Mouse (Mus musculus): ENCODE results near the gene Slain1. TPM values are rescaled to one million over a fixed set of nuclear protein-coding genes. Genes with fewer than 3 reads are reported as not detected.

The Slain1 gene
- polyA plus RNA-seq, 1 experiment from 2014 or later = 1.8 TPM

DNA sequence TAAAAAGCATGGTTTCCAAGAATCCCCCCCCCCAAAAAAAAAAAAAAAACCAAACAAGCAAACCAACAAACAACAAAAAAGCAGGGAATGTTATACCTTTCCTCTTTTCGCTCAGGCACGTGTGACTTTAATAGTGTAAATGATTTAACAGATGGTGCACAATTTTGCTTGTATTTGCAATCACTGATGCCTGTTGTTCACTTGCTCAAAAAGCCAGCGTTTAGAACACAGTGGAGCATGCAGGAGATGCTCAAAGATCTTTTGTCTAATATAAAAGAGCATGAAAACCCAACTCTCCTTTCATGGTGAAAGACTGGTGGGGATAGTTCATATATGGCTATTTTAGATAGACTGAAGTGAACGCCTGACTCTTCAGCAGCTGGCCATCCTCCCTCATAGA is 726 bp upstream of the Slain1 start:
- Histone ChIP-seq H3K4me3 (ENCODE audit: low read depth, low read length) (no peak overlapping the region), H3K27me3 (replicated peaks; ENCODE audit: control insufficient read depth, insufficient read depth, low read length) (peaks cover 18% of the 10 kb centered on the region; the same call in 1 of the 2 replicates), H3K9ac (ENCODE audit: low read depth, low read length) (no peak overlapping the region), H3K9me3 (ENCODE audit: control insufficient read depth) (no peaks in the 10 kb centered on the region), H3K4me2 (replicated peaks; ENCODE audit: low read depth) (peak overlapping the region; percentile 99; the same call in 1 of the 2 replicates), H3K4me1 (replicated peaks; ENCODE audit: control insufficient read depth, insufficient read depth, low read length) (no peaks in the 10 kb centered on the region), H3K27ac (ENCODE audit: low read depth, low read length) (no peak overlapping the region), H3K36me3 (ENCODE audit: control insufficient read depth, insufficient read depth) (no peaks in the 10 kb centered on the region)
- no peak for TF ChIP-seq CTCF (IDR thresholded peaks at IDR 0.05; ENCODE audit: low read depth)
- 55% methylated on average over 4 of the region's 4 CpGs for WGBS
- no peak for ATAC-seq

- Histone ChIP-seq H3K4me1 (replicated peaks; ENCODE audit: control insufficient read depth, insufficient read depth, low read length) (no peaks in the 10 kb centered on the region), H3K9ac (ENCODE audit: low read depth, low read length) (peak overlapping the region; percentile 42), H3K27ac (ENCODE audit: low read depth, low read length) (peak overlapping the region; percentile 60), H3K4me2 (replicated peaks; ENCODE audit: low read depth) (peak overlapping the region; percentile 99), H3K9me3 (ENCODE audit: control insufficient read depth) (no peaks in the 10 kb centered on the region), H3K36me3 (ENCODE audit: control insufficient read depth, insufficient read depth) (no peaks in the 10 kb centered on the region), H3K4me3 (ENCODE audit: low read depth, low read length) (peak overlapping the region; percentile 70), H3K27me3 (replicated peaks; ENCODE audit: control insufficient read depth, insufficient read depth, low read length) (peaks cover 18% of the 10 kb centered on the region; the same call in 1 of the 2 replicates)
- peak; percentile 65 for ATAC-seq
- under 1% methylated on average over 54 of the region's 67 CpGs for WGBS
- TF ChIP-seq CTCF (IDR thresholded peaks at IDR 0.05; ENCODE audit: low read depth) = no peak
Measured at GRCm38 (mm10) chr14:103650413-103651101, 529 bp downstream of the Slain1 start.

GRCm38 (mm10) chr14:103651106-103651505 is 1.1 kb downstream of the Slain1 start:
- peak overlapping the region; percentile 70 for H3K4me3 ChIP-seq (ENCODE audit: low read depth, low read length)
- H3K27me3 ChIP-seq (replicated peaks; ENCODE audit: control insufficient read depth, insufficient read depth, low read length) = peaks cover 18% of the 10 kb centered on the region; the same call in 1 of the 2 replicates
- no peaks in the 10 kb centered on the region for H3K4me1 ChIP-seq (replicated peaks; ENCODE audit: control insufficient read depth, insufficient read depth, low read length)
- WGBS = 3% methylated on average over 10 of the region's 11 CpGs
- TF ChIP-seq CTCF (IDR thresholded peaks at IDR 0.05; ENCODE audit: low read depth) = no peak
- no peak for ATAC-seq
- H3K9ac ChIP-seq (ENCODE audit: low read depth, low read length) = peak overlapping the region; percentile 42
- no peaks in the 10 kb centered on the region for H3K36me3 ChIP-seq (ENCODE audit: control insufficient read depth, insufficient read depth)
- H3K9me3 ChIP-seq (ENCODE audit: control insufficient read depth) = no peaks in the 10 kb centered on the region
- no peak overlapping the region for H3K27ac ChIP-seq (ENCODE audit: low read depth, low read length)
- peak overlapping the region; percentile 99 for H3K4me2 ChIP-seq (replicated peaks; ENCODE audit: low read depth)

DNA sequence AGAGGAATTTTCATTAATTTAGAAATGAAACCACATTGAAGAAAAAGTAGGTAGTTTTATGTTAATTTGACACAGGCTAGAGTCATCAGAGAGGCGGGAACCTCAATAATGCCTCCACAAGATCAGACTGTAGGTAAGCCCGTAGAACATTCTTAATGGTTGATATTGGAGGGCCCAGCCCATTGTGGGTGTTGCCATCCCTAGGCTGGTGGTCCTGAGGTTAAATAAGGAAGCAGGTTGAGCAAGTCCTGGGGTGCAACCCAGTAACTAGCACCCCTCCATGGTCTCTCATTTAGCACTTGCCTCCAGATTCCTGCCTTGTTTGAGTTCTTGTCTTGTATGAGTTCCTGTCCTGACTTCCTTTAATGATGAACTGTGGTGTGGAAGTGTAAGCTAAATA is 1.5 kb downstream of the Slain1 start:
- 37% methylated on average over 2 of the region's 2 CpGs for WGBS
- no peak overlapping the region for H3K9ac ChIP-seq (ENCODE audit: low read depth, low read length)
- ATAC-seq = no peak
- no peaks in the 10 kb centered on the region for H3K9me3 ChIP-seq (ENCODE audit: control insufficient read depth)
- H3K4me3 ChIP-seq (ENCODE audit: low read depth, low read length) = peak overlapping the region; percentile 70
- TF ChIP-seq CTCF (IDR thresholded peaks at IDR 0.05; ENCODE audit: low read depth) = no peak
- peak overlapping the region; percentile 99 for H3K4me2 ChIP-seq (replicated peaks; ENCODE audit: low read depth)
- H3K27ac ChIP-seq (ENCODE audit: low read depth, low read length) = no peak overlapping the region
- H3K27me3 ChIP-seq (replicated peaks; ENCODE audit: control insufficient read depth, insufficient read depth, low read length) = peaks cover 18% of the 10 kb centered on the region; the same call in 1 of the 2 replicates
- no peaks in the 10 kb centered on the region for H3K36me3 ChIP-seq (ENCODE audit: control insufficient read depth, insufficient read depth)
- H3K4me1 ChIP-seq (replicated peaks; ENCODE audit: control insufficient read depth, insufficient read depth, low read length) = no peaks in the 10 kb centered on the region

DNA sequence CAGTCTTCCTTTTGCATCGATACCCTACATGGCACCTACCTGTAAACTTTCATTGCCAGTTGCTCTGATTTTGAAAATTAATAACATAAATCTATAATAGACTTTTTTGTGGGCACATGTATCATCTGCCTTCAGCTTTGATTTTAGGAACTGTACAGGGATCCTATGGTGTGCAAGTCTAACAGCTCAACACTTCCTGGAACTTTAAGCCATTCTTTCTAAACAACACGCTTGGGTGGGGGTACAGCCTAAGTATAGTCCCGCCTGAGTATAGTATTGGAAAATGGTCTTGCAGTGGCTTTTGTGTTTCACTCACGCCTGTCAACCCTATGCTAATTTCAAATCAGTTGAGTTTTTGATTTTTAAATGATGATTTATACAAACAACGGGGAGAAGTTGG is 2.5 kb downstream of the Slain1 start:
- no peak for ATAC-seq
- H3K27me3 ChIP-seq (replicated peaks; ENCODE audit: control insufficient read depth, insufficient read depth, low read length) = peaks cover 18% of the 10 kb centered on the region; the same call in 1 of the 2 replicates
- H3K9ac ChIP-seq (ENCODE audit: low read depth, low read length) = no peak overlapping the region
- H3K4me1 ChIP-seq (replicated peaks; ENCODE audit: control insufficient read depth, insufficient read depth, low read length) = no peaks in the 10 kb centered on the region
- no peak overlapping the region for H3K27ac ChIP-seq (ENCODE audit: low read depth, low read length)
- H3K4me3 ChIP-seq (ENCODE audit: low read depth, low read length) = no peak overlapping the region
- WGBS = 92% methylated on average over 5 of the region's 5 CpGs
- H3K9me3 ChIP-seq (ENCODE audit: control insufficient read depth) = no peaks in the 10 kb centered on the region
- H3K36me3 ChIP-seq (ENCODE audit: control insufficient read depth, insufficient read depth) = no peaks in the 10 kb centered on the region
- no peak for TF ChIP-seq CTCF (IDR thresholded peaks at IDR 0.05; ENCODE audit: low read depth)
- no peak overlapping the region for H3K4me2 ChIP-seq (replicated peaks; ENCODE audit: low read depth)

- TF ChIP-seq CTCF (IDR thresholded peaks at IDR 0.05; ENCODE audit: low read depth) = no peak
- WGBS = 58% methylated on average over 5 of the region's 5 CpGs
- Histone ChIP-seq H3K9ac (ENCODE audit: low read depth, low read length) (no peak overlapping the region), H3K36me3 (ENCODE audit: control insufficient read depth, insufficient read depth) (no peaks in the 10 kb centered on the region), H3K4me1 (replicated peaks; ENCODE audit: control insufficient read depth, insufficient read depth, low read length) (no peaks in the 10 kb centered on the region), H3K9me3 (ENCODE audit: control insufficient read depth) (no peaks in the 10 kb centered on the region), H3K4me3 (ENCODE audit: low read depth, low read length) (peak overlapping the region; percentile 23), H3K27me3 (replicated peaks; ENCODE audit: control insufficient read depth, insufficient read depth, low read length) (peaks cover 17% of the 10 kb centered on the region; the same call in 1 of the 2 replicates), H3K27ac (ENCODE audit: low read depth, low read length) (no peak overlapping the region), H3K4me2 (replicated peaks; ENCODE audit: low read depth) (peak overlapping the region; percentile 48)
- ATAC-seq = no peak
Measured at GRCm38 (mm10) chr14:103653800-103654199, 3.8 kb downstream of the Slain1 start.
